In the genomic region with DNA sequence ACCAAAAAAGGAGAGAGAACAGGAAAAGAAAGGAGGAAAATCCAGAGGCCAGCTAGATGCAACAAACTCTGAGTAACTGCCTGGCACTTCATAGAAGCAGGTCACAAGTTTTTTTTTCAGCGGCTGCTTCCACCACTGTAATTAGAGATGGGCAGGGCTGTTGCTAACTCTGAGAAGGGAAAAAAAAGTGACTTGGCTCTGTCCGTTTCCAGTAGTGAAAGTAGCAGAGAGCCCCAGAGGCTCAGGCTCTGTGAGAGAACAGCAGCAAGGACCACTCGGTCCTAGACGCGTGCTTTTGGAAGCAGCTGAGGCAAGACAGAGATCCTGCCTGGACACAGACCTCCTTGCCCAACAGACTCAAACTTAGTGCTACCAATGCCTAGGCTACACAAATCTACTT, we compare ENCODE assay signal across 9 mouse cellular contexts. TPM values are rescaled to one million over a fixed set of nuclear protein-coding genes. Genes with fewer than 3 reads are reported as not detected.
DNase-seq lines count a peak whose midpoint lies in the region; ATAC-seq and TF ChIP-seq lines count a peak whose summit lies in the region.
"Had no signal": no experiment of that assay in that cellular context is flagged by ENCODE, and none has a peak within 500 bp of the region (broad histone marks: within the 10 kb centered on the region; RNA-seq: fewer than 3 reads in every experiment).

No protein-coding gene starts in this region.

- no peaks in the 10 kb centered on the region for H3K36me3 ChIP-seq in heart, embryonic 10.5 days
- H3K36me3 ChIP-seq in lung, postnatal 0 days (ENCODE audit: insufficient read depth, low read length): no peaks in the 10 kb centered on the region
- 0 out of 2 replicates have a peak, but pooled peaks cover 2% of the 10 kb centered on the region for H3K36me3 ChIP-seq in heart, embryonic 12.5 days
- H3K36me3 ChIP-seq in small intestine, adult 2 months (ENCODE audit: control insufficient read depth, insufficient read depth, low read length): peaks cover 14% of the 10 kb centered on the region

- H3K9ac ChIP-seq in lung, postnatal 0 days (replicated peaks; ENCODE audit: low read depth): no peak overlapping the region
- H3K9ac ChIP-seq in heart, embryonic 12.5 days: no peak overlapping the region
- H3K9ac ChIP-seq: forebrain, embryonic 13.5 days had no signal

- H3K4me1 ChIP-seq in heart, embryonic 10.5 days: peaks cover 25% of the 10 kb centered on the region
- no peaks in the 10 kb centered on the region for H3K4me1 ChIP-seq in lung, postnatal 0 days (ENCODE audit: insufficient read depth, low read depth, low read length)
- peaks cover under 1% of the 10 kb centered on the region; the same call in 1 of the 2 replicates for H3K4me1 ChIP-seq in lung, adult 2 months (ENCODE audit: control insufficient read depth, insufficient read depth, low read length)
- peaks cover 42% of the 10 kb centered on the region for H3K4me1 ChIP-seq in heart, embryonic 12.5 days (replicated peaks)
- peaks cover 15% of the 10 kb centered on the region; the same call in 1 of the 2 replicates for H3K4me1 ChIP-seq in small intestine, adult 2 months (ENCODE audit: control insufficient read depth, insufficient read depth, insufficient read length, low read length)

- H3K4me2 ChIP-seq in lung, postnatal 0 days (replicated peaks; ENCODE audit: low read depth, low read length): no peak overlapping the region
- H3K4me2 ChIP-seq in heart, embryonic 12.5 days: peak overlapping the region; percentile 37
- H3K4me2 ChIP-seq: forebrain, embryonic 13.5 days had no signal

- 18% methylated on average over 5 of the region's 5 CpGs for WGBS in heart, embryonic 10.5 days
- 34% methylated on average over 5 of the region's 5 CpGs for WGBS in lung, postnatal 0 days
- WGBS in lung, adult 2 months: 31% methylated on average over 5 of the region's 5 CpGs
- 24% methylated on average over 5 of the region's 5 CpGs for WGBS in heart, embryonic 12.5 days
- WGBS in small intestine, adult 2 months: 42% methylated on average over 5 of the region's 5 CpGs

- no peak for TF ChIP-seq CTCF in lung, postnatal 0 days (IDR thresholded peaks at IDR 0.05)
- TF ChIP-seq CTCF in lung, adult 2 months (IDR thresholded peaks at IDR 0.05; ENCODE audit: insufficient read depth, low read length): no peak
- TF ChIP-seq CTCF in small intestine, adult 2 months (IDR thresholded peaks at IDR 0.05; ENCODE audit: extremely low read depth, insufficient read length, insufficient replicate concordance, low read depth, low read length): no peak

- TF ChIP-seq POLR2A in lung, adult 2 months (IDR thresholded peaks at IDR 0.05; ENCODE audit: borderline replicate concordance, extremely low read depth, low read depth, low read length): no peak
- TF ChIP-seq POLR2A in small intestine, adult 2 months (IDR thresholded peaks at IDR 0.05; ENCODE audit: low read depth, low read length): no peak

- H3K27me3 ChIP-seq in heart, embryonic 10.5 days (ENCODE audit: insufficient read depth, poor library complexity, severe bottlenecking): no peaks in the 10 kb centered on the region
- H3K27me3 ChIP-seq in lung, postnatal 0 days (replicated peaks; ENCODE audit: insufficient read depth, low read length): no peaks in the 10 kb centered on the region
- H3K27me3 ChIP-seq in heart, embryonic 12.5 days (replicated peaks): no peaks in the 10 kb centered on the region
- H3K27me3 ChIP-seq in small intestine, adult 2 months (ENCODE audit: control insufficient read depth, insufficient read depth, low read length): no peaks in the 10 kb centered on the region

- no peak for ATAC-seq in lung, postnatal 0 days
- ATAC-seq in heart, embryonic 12.5 days (ENCODE audit: insufficient number of reproducible peaks, low FRiP score): no peak
- ATAC-seq: forebrain, embryonic 13.5 days had no signal

- TF ChIP-seq EP300 in lung, postnatal 0 days (IDR thresholded peaks at IDR 0.05): no peak

- no peaks in the 10 kb centered on the region for H3K9me3 ChIP-seq in heart, embryonic 10.5 days
- no peaks in the 10 kb centered on the region for H3K9me3 ChIP-seq in lung, postnatal 0 days (ENCODE audit: low read length)
- H3K9me3 ChIP-seq in heart, embryonic 12.5 days (replicated peaks): no peaks in the 10 kb centered on the region
- H3K9me3 ChIP-seq: forebrain, embryonic 13.5 days had no signal

- H3K27ac ChIP-seq in heart, embryonic 10.5 days: no peak overlapping the region; the same call in 1 of the 2 replicates
- H3K27ac ChIP-seq in lung, postnatal 0 days (ENCODE audit: low read length): no peak overlapping the region
- H3K27ac ChIP-seq in heart, embryonic 12.5 days (ENCODE audit: poor library complexity, severe bottlenecking): 0 out of 2 replicates have a peak overlapping the region, but pooled peaks have one; percentile 27
- peak overlapping the region; percentile 9; the same call in 1 of the 2 replicates for H3K27ac ChIP-seq in small intestine, adult 2 months (ENCODE audit: insufficient read depth, low read depth, low read length)
- H3K27ac ChIP-seq: forebrain, embryonic 13.5 days had no signal

- DNase-seq in heart, adult 11 months: peak; percentile 94
- no peak for DNase-seq in heart, embryonic 10.5 days (ENCODE audit: low spot score)
- DNase-seq in lung, postnatal 0 days (ENCODE audit: low spot score): peak; percentile 53
- DNase-seq in lung, adult 2 months: no peak
- DNase-seq in thymus, postnatal 4 days: no peak
- DNase-seq in B cell, adult 2 months: no peak

- no peak overlapping the region for H3K4me3 ChIP-seq in heart, embryonic 10.5 days
- no peak overlapping the region for H3K4me3 ChIP-seq in lung, postnatal 0 days (ENCODE audit: low read depth, low read length)
- no peak overlapping the region for H3K4me3 ChIP-seq in lung, adult 2 months (replicated peaks; ENCODE audit: extremely low read depth, low read depth, low read length)
- no peak overlapping the region for H3K4me3 ChIP-seq in heart, embryonic 12.5 days
- H3K4me3 ChIP-seq in small intestine, adult 2 months (ENCODE audit: low read depth, low read length): no peak overlapping the region
- H3K4me3 ChIP-seq: forebrain, embryonic 13.5 days had no signal

RNA-seq across cellular contexts. Expression of a gene that starts 6.7 kb away (rescaled TPM):
- polyA plus RNA-seq in heart, embryonic 10.5 days (2016; fragmentation: Nextera tagmentation; extraction: Ambion mirVana): 0.36 TPM in 1 of 2 replicates, not detected in the other
- 0.29 and 0.37 TPM in 2 replicates for polyA plus RNA-seq in lung, postnatal 0 days (2015; fragmentation: Nextera tagmentation; extraction: Ambion mirVana)
- 0.59 and 1.9 TPM in 2 replicates for polyA plus RNA-seq in lung, adult 2 months (2012; rRNA removed)
- polyA plus RNA-seq in heart, embryonic 12.5 days (2016; fragmentation: Nextera tagmentation; extraction: Ambion mirVana): 0.21 and 0.24 TPM in 2 replicates
- 3.4 TPM in 1 of 2 replicates, not detected in the other for polyA plus RNA-seq in small intestine, adult 2 months (2012; rRNA removed)

RNA-seq across cellular contexts. Expression of a gene that starts 7.3 kb away (rescaled TPM):
- polyA plus RNA-seq in heart, embryonic 10.5 days (2016; fragmentation: Nextera tagmentation; extraction: Ambion mirVana): 9.2 and 11.3 TPM in 2 replicates
- 3.8 and 4.0 TPM in 2 replicates for polyA plus RNA-seq in lung, postnatal 0 days (2015; fragmentation: Nextera tagmentation; extraction: Ambion mirVana)
- 6.6 and 13.5 TPM in 2 replicates for polyA plus RNA-seq in lung, adult 2 months (2012; rRNA removed)
- 17.0 and 18.8 TPM in 2 replicates for polyA plus RNA-seq in heart, embryonic 12.5 days (2016; fragmentation: Nextera tagmentation; extraction: Ambion mirVana)
- 4.7 and 13.9 TPM in 2 replicates for polyA plus RNA-seq in small intestine, adult 2 months (2012; rRNA removed)

Comparison
In these comparisons a context has a peak if more than half of its experiments do, and no peak if none do; other contexts are left out.
1. DNase-seq: peak in heart, adult 11 months (single experiment) and lung, postnatal 0 days (single experiment); none in heart, embryonic 10.5 days (single experiment), lung, adult 2 months (single experiment), thymus, postnatal 4 days (single experiment) and B cell, adult 2 months (0 of 2).
2. H3K27ac ChIP-seq: peak in heart, embryonic 12.5 days (single experiment) and small intestine, adult 2 months (single experiment); none in heart, embryonic 10.5 days (single experiment) and lung, postnatal 0 days (single experiment).